Mouse (Mus musculus) right cerebral cortex, postnatal 25 days (tissue): ENCODE measurements around the gene Dupd1.

Experiments used
- DNase-seq: peaks from one replicate; pipeline ENCODE4 v3.0.0; 2022

Dupd1 gene

GRCm38 (mm10) chr14:21714486-21714885, at the start of gene Dupd1:
Dupd1 (minus strand) TSS chr14:21714576.
- no peak for DNase-seq

DNA sequence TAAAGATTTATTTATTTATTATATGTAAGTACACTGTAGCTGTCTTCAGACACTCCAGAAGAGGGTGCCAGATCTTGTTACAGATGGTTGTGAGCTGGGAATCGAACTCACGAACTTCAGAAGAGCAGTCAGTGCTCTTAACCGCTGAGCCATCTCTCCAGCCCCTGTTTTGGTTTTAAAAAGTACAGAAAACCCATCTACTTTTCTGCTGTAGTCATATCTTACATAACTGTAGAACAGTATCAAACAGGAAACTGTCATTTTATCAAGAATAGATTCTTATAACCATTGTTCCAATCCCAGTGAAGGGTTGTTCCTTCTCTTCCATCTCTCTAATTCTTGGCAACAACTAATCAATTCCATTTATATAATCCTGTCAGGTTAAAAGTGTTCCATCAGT, 49.4 kb upstream of the Dupd1 start:
- DNase-seq = no peak

DNA sequence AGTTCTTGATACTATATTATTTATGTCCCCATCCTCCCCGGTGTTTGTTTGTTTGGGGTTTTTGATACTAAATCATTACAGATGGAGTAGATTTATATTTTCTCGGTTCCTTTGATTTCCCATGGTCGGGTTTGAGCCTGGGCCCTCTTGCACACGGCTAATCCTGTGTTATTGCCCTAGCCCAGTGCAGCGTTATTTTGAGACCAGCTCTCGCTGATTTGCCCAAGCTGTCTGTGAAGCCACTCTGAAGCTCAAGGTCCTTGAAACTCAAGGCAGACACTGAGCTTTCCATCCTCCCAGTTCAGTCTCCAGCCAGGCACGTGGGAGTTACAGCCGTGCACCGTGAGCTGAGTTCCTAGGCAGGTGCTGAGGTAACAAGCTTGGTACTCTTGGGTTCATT, 47.2 kb upstream of the Dupd1 start:
- no peak for DNase-seq

DNA sequence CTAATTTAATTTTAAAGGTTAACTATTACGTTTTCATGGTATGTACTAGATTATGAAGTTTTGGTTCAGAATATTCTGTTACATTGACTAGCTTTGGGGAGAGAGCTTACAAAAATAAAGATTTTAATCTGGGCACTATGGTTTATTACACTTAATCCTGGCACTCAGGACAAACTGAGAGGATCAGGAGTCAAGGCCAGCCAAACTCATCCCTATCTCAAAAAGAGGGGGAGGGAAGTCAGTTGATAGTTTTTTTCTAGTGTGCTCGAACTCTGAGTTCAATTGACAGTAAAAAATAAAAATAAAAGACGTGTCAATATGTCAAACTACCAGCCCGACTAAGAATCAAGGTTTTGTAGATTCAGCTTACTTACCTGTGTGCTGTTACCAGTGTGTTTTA, 39.0 kb upstream of the Dupd1 start:
- no peak for DNase-seq

DNA sequence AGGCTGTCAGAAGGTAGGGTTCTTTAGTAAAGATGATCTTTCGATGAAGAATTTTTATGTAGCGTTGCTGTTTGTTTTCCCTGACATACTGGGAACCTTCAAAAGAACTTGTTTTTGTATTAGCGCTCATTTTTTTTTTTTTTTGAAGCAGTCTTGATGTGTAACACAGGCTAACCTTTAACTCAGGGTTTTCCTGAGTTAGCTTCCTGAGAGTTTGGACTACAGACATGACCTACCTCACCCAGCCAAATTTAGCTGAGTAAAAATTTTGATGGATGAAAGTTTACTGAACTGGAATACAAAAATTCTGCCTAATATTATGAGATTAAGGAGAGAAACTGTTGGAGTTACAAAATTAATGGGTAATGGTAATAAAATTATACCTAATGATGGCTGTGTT, 38.0 kb upstream of the Dupd1 start:
- DNase-seq = no peak

GRCm38 (mm10) chr14:21750881-21751542, 36.6 kb upstream of the Dupd1 start, which contains the start of gene Dusp13:
Dusp13 (minus strand) TSS chr14:21751181.
- peak; percentile 70 for DNase-seq

DNA sequence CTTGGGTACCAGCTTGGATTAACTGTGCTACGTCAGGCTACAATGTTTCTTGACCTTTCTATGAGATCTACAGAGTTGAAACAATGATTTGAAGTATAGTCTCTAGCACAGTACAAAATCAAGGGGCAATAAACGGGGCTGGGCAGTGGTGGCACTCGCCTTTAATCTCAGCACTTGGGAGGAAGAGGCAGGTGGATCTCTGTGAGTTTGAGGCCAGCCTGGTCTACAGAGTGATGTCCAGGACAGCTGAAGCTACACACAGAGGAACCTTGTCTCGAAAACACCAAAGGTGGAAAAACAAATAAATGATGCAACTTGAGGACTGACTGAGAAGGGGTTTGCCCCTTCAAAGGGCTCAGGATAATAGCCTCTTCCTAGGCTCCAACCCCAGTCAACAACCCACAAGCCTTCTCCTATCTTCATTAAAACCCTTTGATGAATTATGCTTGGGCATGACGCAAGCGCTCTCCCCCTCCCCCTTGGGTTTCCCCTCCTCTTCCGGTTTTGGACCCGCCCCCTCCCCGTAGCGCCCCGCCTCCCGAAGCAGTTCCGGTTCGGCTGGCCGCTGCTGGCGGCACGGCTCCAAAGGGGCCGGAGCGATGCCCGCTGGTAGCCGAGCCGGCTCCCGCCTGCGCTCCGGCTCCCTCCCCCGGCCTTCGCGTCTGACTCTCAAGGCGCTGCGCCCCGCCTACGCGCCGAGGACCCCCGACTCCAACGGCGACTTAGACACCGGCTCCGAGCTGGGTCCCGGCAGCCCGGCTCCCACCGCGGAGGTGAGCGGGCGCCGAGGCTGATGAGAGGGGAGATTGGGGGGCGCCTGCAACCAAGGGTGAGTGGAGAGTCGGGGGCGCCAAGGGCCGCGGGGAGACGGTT, 35.9 kb upstream of the Dupd1 start, which contains the start of gene Samd8:
Gene Samd8, plus strand, starts transcription at position 524 of the 873 bp plus-strand sequence.
- peak; percentile 84 for DNase-seq

GRCm38 (mm10) chr14:21748142-21748870, 33.9 kb upstream of the Dupd1 start:
- no peak for DNase-seq

- no peak for DNase-seq
Measured at GRCm38 (mm10) chr14:21747436-21748141, 33.2 kb upstream of the Dupd1 start.

GRCm38 (mm10) chr14:21746846-21747245, 32.5 kb upstream of the Dupd1 start:
- no peak for DNase-seq

GRCm38 (mm10) chr14:21746251-21746650, 31.9 kb upstream of the Dupd1 start:
- DNase-seq = no peak

DNA sequence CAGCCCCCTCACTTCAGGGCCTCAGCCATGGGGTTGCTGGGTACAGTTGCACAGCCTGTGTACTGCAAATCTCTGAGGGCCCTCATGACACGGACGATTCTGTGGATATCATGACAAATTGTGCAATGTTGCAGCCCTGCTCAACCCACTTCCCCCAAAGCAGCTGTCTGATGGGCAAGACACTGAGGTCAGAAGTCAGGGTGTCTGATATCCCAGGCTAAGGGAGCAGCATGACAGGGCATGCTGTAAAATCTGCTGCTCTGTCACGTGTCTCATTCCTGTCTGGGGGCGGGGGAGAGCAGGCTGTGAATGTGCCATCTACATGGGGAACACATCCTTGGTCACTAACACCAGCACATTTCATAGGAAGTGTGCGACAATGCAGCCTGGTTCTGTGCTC, 30.8 kb upstream of the Dupd1 start:
- no peak for DNase-seq

DNA sequence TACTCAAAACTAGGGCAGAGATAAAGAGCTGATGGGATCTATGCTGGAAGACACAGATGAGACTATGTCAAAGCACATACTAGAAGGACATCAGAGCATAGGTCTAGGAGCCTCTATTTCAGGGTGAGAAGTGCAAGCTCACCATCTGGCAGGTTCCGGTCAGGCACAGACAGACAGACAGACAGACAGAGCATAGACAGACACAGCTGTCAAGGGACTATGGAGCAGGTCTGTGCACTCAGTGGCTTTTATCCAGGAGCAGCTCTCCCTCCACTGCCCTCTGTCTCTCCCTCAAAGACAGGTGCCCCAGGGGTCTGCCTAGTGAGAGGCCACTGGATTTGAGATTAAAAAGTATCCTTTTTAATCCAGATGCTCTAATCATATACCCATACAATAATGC, 29.8 kb upstream of the Dupd1 start:
- no peak for DNase-seq

DNA sequence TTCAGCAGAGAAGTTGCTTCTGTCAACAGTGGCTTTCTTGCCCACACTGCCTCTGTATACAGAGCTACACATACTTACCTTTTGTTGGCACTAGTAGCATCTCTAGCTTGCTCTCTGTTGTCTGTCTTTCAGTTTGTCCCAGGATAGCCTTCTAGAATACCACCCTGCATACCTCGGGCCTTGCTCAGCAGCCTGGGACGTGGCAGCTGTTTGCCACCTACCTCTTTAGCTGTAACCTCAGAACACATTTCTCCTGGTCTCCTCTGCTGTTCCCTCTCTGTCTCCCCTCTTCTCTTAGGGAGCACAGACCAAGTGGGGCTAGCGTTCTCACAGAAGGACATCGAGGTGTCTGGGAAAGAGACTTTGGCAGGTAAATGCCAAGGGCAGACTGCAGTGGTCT, 28.1 kb upstream of the Dupd1 start:
- no peak for DNase-seq

- DNase-seq = peak; percentile 82
Measured at GRCm38 (mm10) chr14:21741786-21742185, 27.4 kb upstream of the Dupd1 start.

- no peak for DNase-seq
Measured at GRCm38 (mm10) chr14:21741314-21741713, 26.9 kb upstream of the Dupd1 start.

DNA sequence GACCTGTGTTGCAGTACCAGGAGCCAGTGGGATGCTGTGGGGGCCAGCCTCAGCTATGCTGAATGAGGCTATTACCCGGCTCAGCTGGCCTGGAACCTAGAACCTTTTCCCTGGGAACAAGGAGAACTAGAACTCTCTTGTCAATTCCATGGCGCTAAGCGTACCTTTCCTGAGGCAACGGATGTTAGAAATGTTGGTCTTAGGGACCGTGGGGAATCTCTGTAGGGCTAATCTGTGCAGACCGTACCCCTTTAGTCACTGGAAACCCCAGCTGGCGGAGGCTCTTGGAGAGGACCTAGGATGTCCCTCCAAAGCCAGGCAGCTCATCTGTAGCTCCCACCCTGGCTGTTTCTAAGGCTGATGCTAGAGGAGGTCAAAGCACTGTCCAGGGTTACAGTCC, 26.0 kb upstream of the Dupd1 start:
- no peak for DNase-seq

GRCm38 (mm10) chr14:21733131-21733905, 18.9 kb upstream of the Dupd1 start:
- no peak for DNase-seq

GRCm38 (mm10) chr14:21729936-21730335, 15.6 kb upstream of the Dupd1 start:
- no peak for DNase-seq

- peak; percentile 27 for DNase-seq
Measured at GRCm38 (mm10) chr14:21729031-21729732, 14.8 kb upstream of the Dupd1 start.

- DNase-seq = no peak
Measured at GRCm38 (mm10) chr14:21722021-21722698, 7.8 kb upstream of the Dupd1 start.
